Mouse (Mus musculus) cerebellum, adult 8-10 months (tissue): ENCODE measurements around the gene Ptpn22.

Experiments used
- DNase-seq: peaks from one replicate; pipeline ENCODE4 v3.0.0; 2022

Ptpn22 gene

GRCm38 (mm10) chr3:103944794-103945562 lies 85.4 kb downstream of the Ptpn22 start:
- DNase-seq, result no peak

- DNase-seq, result no peak
Measured at GRCm38 (mm10) chr3:103948666-103949065, 89.1 kb downstream of the Ptpn22 start.

GRCm38 (mm10) chr3:103960622-103961021 lies 101.0 kb downstream of the Ptpn22 start:
- no peak for DNase-seq
